Mouse (Mus musculus) heart, postnatal 0 days (tissue): ENCODE measurements at regions not wholly inside any gene's neighbourhood (a gene's known extent, or its start where the extent isn't known, plus 50 kb on each side); places are given as distances from the start of the nearest gene placed in this dataset.

Experiments used
- ATAC-seq: fragments of 200-750 bp; cut with Nextera tagmentation; 2 replicates; pipeline ENCODE4 v1.8.0; 2017; ENCODE audit warnings: low read depth, moderate number of reproducible peaks, moderate library complexity; ENCODE audit not compliant: insufficient read depth
- DNase-seq: peaks from one replicate; pipeline ENCODE4 v3.0.0-alpha.2; 2016; ENCODE audit warnings: low spot score
- H3K27ac ChIP-seq: fragments of 300-500 bp; sonication (generic); 2 replicates; pipeline ENCODE4 v1.5.1; 2014; ENCODE audit warnings: low read depth, mild to moderate bottlenecking
- H3K27me3 ChIP-seq: fragments of 300-500 bp; sonication (generic); 2 replicates; pipeline ENCODE4 v1.6.1; 2014; ENCODE audit warnings: low read length, mixed read lengths; ENCODE audit not compliant: control insufficient read depth, insufficient read depth
- H3K36me3 ChIP-seq: fragments of 300-500 bp; sonication (generic); replicated peaks from 2 replicates; pipeline ENCODE4 v1.6.1; 2014; ENCODE audit warnings: low read length, mixed read lengths; ENCODE audit not compliant: control insufficient read depth, insufficient read depth
- H3K4me1 ChIP-seq: fragments of 300-500 bp; sonication (generic); 2 replicates; pipeline ENCODE4 v1.6.1; 2014; ENCODE audit warnings: antibody characterized with exemption; ENCODE audit not compliant: control insufficient read depth, insufficient read depth
- H3K4me2 ChIP-seq: fragments of 300-500 bp; sonication (generic); 2 replicates; pipeline ENCODE4 v1.6.1; 2014; ENCODE audit warnings: low read depth, mild to moderate bottlenecking, low read length, moderate library complexity
- H3K4me3 ChIP-seq: fragments of 300-500 bp; sonication (generic); 2 replicates; pipeline ENCODE4 v1.5.1; 2014; ENCODE audit warnings: low read depth, low read length
- H3K9ac ChIP-seq: fragments of 300-500 bp; sonication (generic); replicated peaks from 2 replicates; pipeline ENCODE4 v1.6.1; 2014; ENCODE audit warnings: low read depth, low read length, mixed read lengths
- H3K9me3 ChIP-seq: fragments of 300-500 bp; sonication (generic); replicated peaks from 2 replicates; pipeline ENCODE4 v1.6.1; 2016; ENCODE audit warnings: low read length; ENCODE audit not compliant: control insufficient read depth
- CTCF ChIP-seq: IDR thresholded peaks from 2 replicates; pipeline ENCODE4 v1.5.1; 2016; ENCODE audit warnings: antibody characterized with exemption, control low read depth, low read depth
- EP300 ChIP-seq: IDR thresholded peaks from 2 replicates; pipeline ENCODE4 v1.6.1; 2016; ENCODE audit warnings: antibody characterized with exemption, low read depth
- WGBS: fragments of 180-500 bp; shearing (Covaris S2); extraction: QIAGEN DNeasy Blood & Tissue Kit; methylation state at CpG from one replicate; pipeline ENCODE4 v1.1.7; 2014; 5-methylcytosine and 5-hydroxymethylcytosine counted together

DNA sequence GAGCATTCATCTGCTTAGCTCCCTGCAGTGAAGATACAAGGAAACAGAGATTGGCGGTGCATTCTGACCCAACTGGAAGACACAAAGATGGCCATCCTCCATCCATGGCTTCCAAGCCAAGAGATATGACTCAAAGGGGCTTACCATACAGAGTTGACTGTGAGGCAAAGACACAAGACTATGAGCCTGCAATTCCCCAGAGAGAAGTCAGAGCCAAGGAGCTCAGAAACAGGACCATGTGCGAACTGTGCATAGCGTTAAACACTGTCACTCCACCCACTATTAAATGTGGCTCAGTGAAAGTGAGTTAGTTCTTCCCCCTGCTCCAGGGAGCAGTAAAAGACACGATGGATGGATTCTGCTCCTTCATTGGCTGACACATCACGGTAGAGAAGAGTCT, 500.1 kb upstream of the Tnp1 start:
- TF ChIP-seq EP300 (no peak), CTCF (no peak)
- DNase-seq = no peak
- 71% methylated on average over 5 of the region's 5 CpGs for WGBS

DNA sequence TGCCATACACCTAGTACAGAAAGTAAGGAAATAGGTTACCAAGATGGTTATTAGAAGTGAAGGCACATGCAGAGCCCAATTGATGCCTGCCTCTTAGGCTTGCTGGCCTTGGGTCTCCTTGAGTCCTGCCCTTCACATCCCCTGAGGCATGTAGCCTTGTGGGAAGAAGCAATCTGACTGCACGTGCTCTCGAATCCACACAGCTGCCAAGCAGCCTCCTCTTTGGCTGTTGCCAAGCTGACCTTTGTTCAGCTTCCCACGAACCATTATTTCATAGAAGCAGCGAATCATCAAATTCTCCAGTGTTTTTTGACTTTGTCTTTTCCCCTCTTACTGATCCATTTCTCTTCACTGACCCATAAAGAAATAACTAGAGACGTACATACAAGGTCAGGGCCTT, 498.1 kb upstream of the Tnp1 start:
- H3K9ac ChIP-seq = no peak overlapping the region
- no peak for ATAC-seq
- WGBS = 61% methylated on average over 5 of the region's 5 CpGs
- no peaks in the 10 kb centered on the region for H3K27me3 ChIP-seq
- no peak overlapping the region for H3K27ac ChIP-seq
- no peaks in the 10 kb centered on the region for H3K4me1 ChIP-seq
- H3K36me3 ChIP-seq = no peaks in the 10 kb centered on the region
- no peak overlapping the region for H3K4me3 ChIP-seq
- TF ChIP-seq EP300 (no peak), CTCF (no peak)
- no peak overlapping the region for H3K4me2 ChIP-seq
- H3K9me3 ChIP-seq = no peaks in the 10 kb centered on the region
- DNase-seq = no peak

More for the DNA sequence above, 500.1 kb upstream of the Tnp1 start:
- H3K4me2 ChIP-seq = no peak overlapping the region
- no peaks in the 10 kb centered on the region for H3K4me1 ChIP-seq
- no peak for ATAC-seq
- H3K4me3 ChIP-seq = no peak overlapping the region
- H3K9me3 ChIP-seq = no peaks in the 10 kb centered on the region
- H3K27me3 ChIP-seq = no peaks in the 10 kb centered on the region
- H3K36me3 ChIP-seq = no peaks in the 10 kb centered on the region
- no peak overlapping the region for H3K27ac ChIP-seq
- H3K9ac ChIP-seq = no peak overlapping the region

DNA sequence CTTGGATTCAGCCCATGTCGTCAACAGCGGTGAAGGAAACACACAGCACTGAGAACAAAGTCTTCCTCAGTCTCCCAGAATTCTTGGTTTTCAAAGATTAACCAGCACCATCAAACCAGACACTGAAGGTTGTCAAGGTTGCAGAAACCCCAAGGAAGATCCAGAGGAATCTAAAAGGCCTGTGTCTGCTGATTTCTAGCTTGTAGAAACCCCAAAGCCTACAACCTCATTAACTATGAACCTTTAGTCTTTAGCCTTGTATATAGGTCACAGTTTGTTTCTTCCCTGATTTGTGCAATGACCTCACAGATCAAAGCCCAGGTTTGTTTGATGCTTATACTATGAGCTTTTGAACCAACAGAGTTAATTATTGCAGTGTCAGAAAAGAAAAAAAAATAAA, 497.1 kb upstream of the Tnp1 start:
- H3K4me2 ChIP-seq = no peak overlapping the region
- H3K36me3 ChIP-seq = no peaks in the 10 kb centered on the region
- no peak overlapping the region for H3K9ac ChIP-seq
- H3K27ac ChIP-seq = no peak overlapping the region
- no peaks in the 10 kb centered on the region for H3K4me1 ChIP-seq
- 96% methylated on average over 2 of the region's 2 CpGs for WGBS
- DNase-seq (no peak), ATAC-seq (no peak)
- TF ChIP-seq EP300 (no peak), CTCF (no peak)
- H3K27me3 ChIP-seq = no peaks in the 10 kb centered on the region
- no peak overlapping the region for H3K4me3 ChIP-seq
- H3K9me3 ChIP-seq = no peaks in the 10 kb centered on the region

DNA sequence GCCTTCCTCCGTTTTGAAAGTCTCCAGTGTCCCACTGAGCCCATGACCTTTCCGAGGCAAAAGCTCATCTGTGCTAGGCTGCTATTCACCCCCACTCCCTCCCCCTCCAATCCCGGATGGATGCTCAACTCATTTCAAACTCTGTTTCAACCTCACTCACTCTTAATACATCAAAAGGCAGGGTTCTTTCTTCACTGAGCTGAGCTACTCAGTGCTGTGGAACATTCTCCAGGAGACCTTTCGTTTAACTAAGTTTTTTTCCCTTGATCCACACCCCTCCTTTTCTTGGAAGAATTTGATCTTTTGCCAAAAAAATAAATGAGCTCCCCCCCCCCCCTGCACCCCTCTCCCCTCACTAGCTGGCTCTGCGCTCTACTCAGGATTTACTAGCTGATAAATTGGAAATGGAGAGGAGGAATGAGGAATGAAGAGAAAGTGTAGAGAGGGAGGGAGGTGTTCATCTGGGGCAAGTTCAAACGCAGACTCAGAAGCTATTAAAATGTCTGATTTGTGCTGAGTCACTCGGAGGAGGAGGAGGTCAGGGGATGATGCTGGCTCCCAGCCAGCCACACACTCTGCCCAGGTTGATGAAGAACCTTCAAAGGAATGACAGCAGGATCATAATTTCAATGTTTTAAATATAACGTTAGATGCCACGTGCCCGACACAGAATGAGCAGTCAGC, 491.5 kb upstream of the Tnp1 start:
- DNase-seq (no peak), ATAC-seq (no peak)
- no peak for TF ChIP-seq EP300
- TF ChIP-seq CTCF = no peak
- Histone ChIP-seq H3K9ac (no peak overlapping the region), H3K27me3 (no peaks in the 10 kb centered on the region), H3K27ac (no peak overlapping the region), H3K4me1 (no peaks in the 10 kb centered on the region), H3K36me3 (no peaks in the 10 kb centered on the region), H3K4me3 (no peak overlapping the region), H3K9me3 (no peaks in the 10 kb centered on the region), H3K4me2 (no peak overlapping the region)
- 51% methylated on average over 10 of the region's 10 CpGs for WGBS

DNA sequence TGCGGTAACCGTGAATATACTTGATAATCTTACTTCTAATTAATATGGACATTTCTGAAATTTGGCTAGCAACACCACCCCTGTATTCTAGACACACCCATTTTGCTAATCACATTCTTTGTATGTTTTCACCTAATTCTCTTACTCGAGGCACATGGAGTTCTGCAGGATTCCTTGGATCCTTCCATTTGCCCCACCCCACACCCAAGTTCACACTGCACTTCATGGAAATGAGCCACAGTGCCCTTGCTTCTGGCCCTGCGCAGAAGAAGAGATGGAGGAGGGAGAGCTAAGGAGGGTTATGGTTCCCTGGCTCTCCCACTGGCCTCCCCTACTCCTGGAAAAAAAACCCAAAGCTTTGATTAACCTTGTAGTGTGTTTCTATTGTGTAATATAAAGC, 487.9 kb upstream of the Tnp1 start:
- Histone ChIP-seq H3K4me1 (no peaks in the 10 kb centered on the region), H3K27ac (no peak overlapping the region), H3K4me3 (no peak overlapping the region), H3K4me2 (no peak overlapping the region), H3K9ac (no peak overlapping the region), H3K9me3 (no peaks in the 10 kb centered on the region), H3K27me3 (no peaks in the 10 kb centered on the region), H3K36me3 (no peaks in the 10 kb centered on the region)
- WGBS = 79% methylated on average over 4 of the region's 4 CpGs
- TF ChIP-seq CTCF (no peak), EP300 (no peak)
- DNase-seq (no peak), ATAC-seq (no peak)

DNA sequence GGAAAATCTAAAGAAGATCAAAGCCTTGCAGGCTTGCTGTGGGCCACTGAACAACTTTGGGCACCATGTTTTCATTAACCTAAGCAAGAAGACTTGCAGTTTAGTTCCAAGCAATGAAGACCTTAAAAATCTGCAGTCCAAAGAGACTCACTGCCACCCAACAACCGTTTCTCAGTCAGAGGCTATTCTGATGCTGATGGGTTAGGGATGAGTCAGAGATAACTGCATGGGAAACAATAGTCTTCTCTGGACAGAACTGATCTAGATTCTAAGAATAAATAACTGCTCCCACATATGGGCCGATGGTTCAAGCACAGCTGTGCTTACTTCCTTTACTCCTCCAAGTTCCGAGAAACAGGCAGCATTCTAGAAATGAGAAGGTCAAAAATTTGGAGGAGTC, 485.0 kb upstream of the Tnp1 start:
- Histone ChIP-seq H3K27me3 (no peaks in the 10 kb centered on the region), H3K27ac (no peak overlapping the region), H3K36me3 (no peaks in the 10 kb centered on the region), H3K9me3 (no peaks in the 10 kb centered on the region), H3K4me1 (no peaks in the 10 kb centered on the region), H3K4me2 (no peak overlapping the region), H3K4me3 (no peak overlapping the region), H3K9ac (no peak overlapping the region)
- WGBS = 54% methylated on average over 3 of the region's 3 CpGs
- DNase-seq (no peak), ATAC-seq (no peak)
- TF ChIP-seq CTCF = no peak
- no peak for TF ChIP-seq EP300
